20 mouse cellular contexts compared by ENCODE assay signal in genomic region chr15:60617371-60617770, GRCm38 (mm10).
"Had no signal": no experiment of that assay in that cellular context is flagged by ENCODE, and none has a peak within 500 bp of the region (broad histone marks: within the 10 kb centered on the region; RNA-seq: fewer than 3 reads in every experiment).

No protein-coding gene starts in this region.

- H3K4me2 ChIP-seq: limb, embryonic 15.5 days; liver, embryonic 12.5 days; lung, embryonic 15.5 days; midbrain, embryonic 11.5 days; midbrain, embryonic 13.5 days; midbrain, embryonic 15.5 days; neural tube, embryonic 12.5 days; stomach, embryonic 15.5 days had no signal

- H3K27me3 ChIP-seq: limb, embryonic 15.5 days; liver, embryonic 12.5 days; lung, embryonic 15.5 days; megakaryocyte, embryonic 14.5 days; midbrain, embryonic 13.5 days; midbrain, embryonic 15.5 days; neural tube, embryonic 12.5 days; stomach, embryonic 15.5 days had no signal

- H3K9ac ChIP-seq: limb, embryonic 15.5 days; liver, embryonic 12.5 days; liver, embryonic 14.5 days; lung, embryonic 15.5 days; midbrain, embryonic 13.5 days; midbrain, embryonic 15.5 days; neural tube, embryonic 12.5 days; stomach, embryonic 15.5 days had no signal

- H3K27ac ChIP-seq: limb, embryonic 15.5 days; liver, embryonic 12.5 days; liver, embryonic 14.5 days; lung, embryonic 15.5 days; macrophage; midbrain, embryonic 13.5 days; midbrain, embryonic 15.5 days; neural tube, embryonic 12.5 days; stomach, embryonic 15.5 days; stomach, postnatal 0 days had no signal

- ATAC-seq: liver, embryonic 12.5 days; midbrain, embryonic 13.5 days; midbrain, embryonic 15.5 days had no signal

- H3K4me1 ChIP-seq: limb, embryonic 15.5 days; liver, embryonic 12.5 days; megakaryocyte, embryonic 14.5 days; midbrain, embryonic 13.5 days; midbrain, embryonic 15.5 days; neural tube, embryonic 12.5 days; stomach, embryonic 15.5 days had no signal

- H3K4me3 ChIP-seq: limb, embryonic 15.5 days; liver, embryonic 12.5 days; lung, embryonic 15.5 days; megakaryocyte, embryonic 14.5 days; midbrain, embryonic 13.5 days; midbrain, embryonic 15.5 days; neural tube, embryonic 12.5 days; stomach, embryonic 15.5 days had no signal

- H3K9me3 ChIP-seq: limb, embryonic 15.5 days; liver, embryonic 12.5 days; lung, embryonic 15.5 days; megakaryocyte, embryonic 14.5 days; midbrain, embryonic 13.5 days; midbrain, embryonic 15.5 days; neural tube, embryonic 12.5 days; stomach, embryonic 15.5 days had no signal

- H3K36me3 ChIP-seq: limb, embryonic 15.5 days; liver, embryonic 12.5 days; lung, embryonic 15.5 days; midbrain, embryonic 13.5 days; midbrain, embryonic 15.5 days; neural tube, embryonic 12.5 days; stomach, embryonic 15.5 days had no signal

- DNase-seq: retina, postnatal 1 day; right cerebral cortex, adult 18-20 months; right cerebral cortex, postnatal 25 days; right cerebral cortex, postnatal 4 days; spleen, adult 18-20 months; thymus, adult 2 months; thymus, postnatal 25 days; thymus, postnatal 4 days had no signal
